Mouse (Mus musculus) gastrocnemius, adult 18-20 months (tissue): ENCODE measurements around the gene Prss16. TPM values are rescaled to one million over a fixed set of nuclear protein-coding genes. Genes with fewer than 3 reads are reported as not detected.

Source experiments
- DNase-seq: peaks from one replicate; pipeline ENCODE4 v3.0.0; 2021; ENCODE audit warnings: low spot score
- total RNA-seq, 2 experiments: library from RNA; stranded (reverse); gene quantifications; 2 replicates each; pipeline ENCODE4 v1.2.3; 2021

Prss16 gene
- total RNA-seq, 2 experiments from 2014 or later = not detected

DNA sequence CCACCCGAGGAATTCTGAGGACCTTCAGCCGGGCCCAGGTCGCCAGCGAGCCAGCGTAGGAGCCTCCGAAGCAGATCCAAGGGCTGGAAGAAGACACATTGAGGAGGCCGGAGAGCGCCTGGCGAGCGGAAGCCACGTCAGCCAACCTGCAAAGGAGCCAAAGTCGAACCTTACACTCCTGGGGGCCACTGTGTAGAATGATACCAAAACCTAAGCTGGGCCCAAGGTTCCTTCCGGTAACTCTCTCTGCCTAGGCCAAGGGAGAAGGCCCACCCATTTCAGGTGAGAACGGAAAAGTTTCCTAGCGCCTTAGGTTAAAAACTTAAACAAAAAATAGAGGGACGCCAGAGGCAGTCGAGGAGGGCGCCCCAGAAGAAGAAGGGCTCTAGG, 2.4 kb downstream of the Prss16 start:
- DNase-seq = no peak

DNA sequence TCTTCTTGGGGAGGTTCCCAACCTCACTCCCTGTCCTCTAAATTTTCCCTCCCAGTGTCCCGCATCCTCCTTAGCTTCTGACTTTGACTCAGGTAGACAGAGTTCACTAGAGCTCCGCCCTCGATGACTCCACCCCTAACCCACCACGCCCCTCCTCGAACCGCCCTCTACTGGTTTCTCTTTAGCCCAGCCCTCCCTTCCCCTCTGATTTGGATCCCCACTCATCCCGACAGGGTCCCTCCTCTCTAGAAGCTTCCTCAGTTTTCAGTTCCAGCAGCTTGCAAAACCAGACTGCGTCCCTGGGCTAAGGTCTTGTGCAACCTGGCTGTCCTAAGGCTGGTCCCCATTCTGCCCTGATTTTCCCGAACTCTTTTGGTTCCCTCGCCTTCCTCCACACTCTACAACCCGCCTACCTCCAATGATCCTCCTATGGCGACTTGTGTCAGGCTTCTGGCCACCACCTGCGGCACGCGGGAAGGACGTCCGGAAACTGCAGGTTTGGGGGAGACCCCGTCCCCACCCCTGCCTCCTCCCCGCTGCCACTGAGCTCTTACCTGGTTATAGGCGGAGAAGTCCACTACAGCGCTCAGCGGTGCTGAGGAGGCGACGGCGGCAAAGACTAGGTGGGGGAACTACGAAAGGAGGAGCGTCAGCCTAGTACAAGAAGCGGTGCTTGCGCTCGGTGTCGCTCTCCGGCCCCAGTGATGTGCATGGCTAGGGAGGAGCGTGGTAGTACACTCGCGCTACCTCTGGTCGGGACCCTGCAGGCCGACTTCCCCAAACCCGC, 3.0 kb downstream of the Prss16 start:
- peak; percentile 42 for DNase-seq

DNA sequence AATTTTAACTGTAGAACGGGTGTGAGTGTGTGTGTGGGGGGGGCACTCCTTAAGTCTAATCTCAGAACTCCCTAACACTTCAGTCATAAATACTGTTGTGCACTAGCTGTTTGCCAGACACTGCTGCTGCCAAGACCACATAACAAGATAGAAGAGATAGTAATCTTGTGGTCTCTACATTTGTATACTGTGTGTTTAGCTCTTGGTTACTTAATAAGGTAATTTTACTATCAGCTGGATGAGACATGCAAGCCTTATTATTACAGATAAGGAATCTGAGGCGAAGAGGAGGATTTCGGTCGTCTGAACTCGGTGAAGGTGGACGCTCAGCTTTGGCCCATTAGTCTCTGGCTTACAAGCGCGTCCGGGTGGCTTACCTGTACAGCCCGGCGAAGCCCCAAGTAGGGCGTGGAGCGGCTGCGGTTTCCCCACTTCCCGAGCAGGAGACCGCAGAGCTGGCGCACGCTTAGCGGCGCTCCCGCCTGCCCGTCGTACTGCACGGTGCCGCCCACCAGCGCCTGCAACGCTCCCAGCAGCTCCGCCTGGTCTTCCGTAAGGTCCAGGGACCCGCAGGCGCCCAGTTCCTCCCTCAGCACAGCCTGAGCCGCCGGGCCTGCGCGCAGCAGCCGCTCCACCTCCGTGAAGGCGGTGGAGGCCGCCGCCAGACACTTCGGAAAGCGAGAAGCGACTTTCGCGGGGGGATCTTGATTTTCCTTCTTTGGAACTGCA, 3.8 kb downstream of the Prss16 start:
- DNase-seq = no peak

DNA sequence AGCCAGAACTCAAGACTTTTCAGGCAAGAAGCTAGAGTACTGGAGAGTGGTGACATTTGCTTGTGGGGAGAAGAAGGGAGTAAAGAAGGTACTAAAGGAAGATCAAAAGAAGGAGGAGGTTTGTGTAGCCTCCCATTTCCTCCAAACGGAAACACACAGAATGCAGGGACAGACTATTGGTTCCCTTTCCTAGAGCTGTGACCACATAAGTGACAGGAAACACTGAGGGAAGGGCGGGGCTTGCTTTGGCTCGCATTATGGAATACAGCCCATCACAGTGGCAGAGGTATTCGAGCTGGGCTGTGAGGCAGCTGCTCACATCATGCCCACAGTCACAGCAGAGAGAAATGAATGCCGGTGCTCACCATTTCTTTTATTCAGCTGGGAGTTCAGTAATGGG, 7.7 kb downstream of the Prss16 start:
- no peak for DNase-seq

DNA sequence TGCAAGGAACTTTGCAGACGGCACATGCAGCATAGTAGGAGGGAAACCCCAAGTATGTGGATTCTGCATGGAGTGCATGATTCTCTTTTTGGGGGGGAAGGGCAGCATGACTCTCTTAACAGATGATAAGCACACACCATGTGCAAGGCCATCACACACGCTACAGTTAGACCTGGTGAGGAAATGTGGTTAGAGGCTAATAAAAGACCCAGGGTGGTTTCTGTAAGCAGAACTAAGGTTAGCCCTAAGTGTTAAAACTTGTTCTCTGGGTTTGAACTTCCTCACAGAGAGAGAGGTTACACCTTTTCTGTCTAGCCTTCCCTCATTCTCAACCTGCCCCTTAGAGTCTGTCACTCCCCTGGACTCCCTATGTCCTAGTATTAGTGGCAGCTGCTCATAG, 8.2 kb downstream of the Prss16 start:
- no peak for DNase-seq

DNA sequence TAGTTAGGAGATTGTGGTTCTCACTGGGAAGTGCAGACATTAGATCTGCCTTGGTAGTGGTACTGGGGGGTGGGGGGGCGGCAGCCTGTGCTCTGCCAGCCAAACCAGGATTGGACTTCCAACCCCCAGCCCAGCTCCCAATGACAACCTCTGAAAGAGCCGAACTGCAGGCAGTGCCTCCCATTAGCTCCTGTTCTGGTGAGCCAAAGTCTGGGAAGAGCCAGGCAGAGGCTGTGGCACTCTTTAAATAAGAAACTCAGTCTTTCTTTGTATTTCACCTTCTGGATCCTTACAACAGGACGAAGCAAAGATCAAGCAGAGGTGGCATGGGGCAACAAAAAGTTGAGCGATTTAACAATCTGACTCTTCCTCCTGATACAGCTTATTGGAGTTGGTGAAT, 10.4 kb downstream of the Prss16 start:
- DNase-seq = no peak

DNA sequence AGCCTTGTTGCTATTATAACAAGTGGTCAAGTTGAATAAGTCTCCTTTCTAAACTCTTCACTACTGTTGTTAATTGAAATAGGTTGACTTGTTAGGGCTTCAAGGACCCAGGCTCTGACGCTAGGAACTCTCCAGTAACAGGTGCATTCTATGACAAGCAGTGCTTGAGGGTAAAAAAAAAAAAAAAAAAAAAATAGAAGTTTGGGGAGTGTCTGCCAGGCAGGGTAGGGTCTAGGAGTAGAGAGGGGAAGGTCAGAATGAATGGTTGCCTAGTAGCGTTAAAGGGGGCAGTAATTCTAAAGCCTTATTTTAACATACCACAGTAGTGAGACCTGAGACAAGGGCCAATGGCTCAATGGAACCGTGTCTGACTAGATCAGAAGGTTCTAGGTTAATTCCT, 11.1 kb downstream of the Prss16 start:
- no peak for DNase-seq

DNA sequence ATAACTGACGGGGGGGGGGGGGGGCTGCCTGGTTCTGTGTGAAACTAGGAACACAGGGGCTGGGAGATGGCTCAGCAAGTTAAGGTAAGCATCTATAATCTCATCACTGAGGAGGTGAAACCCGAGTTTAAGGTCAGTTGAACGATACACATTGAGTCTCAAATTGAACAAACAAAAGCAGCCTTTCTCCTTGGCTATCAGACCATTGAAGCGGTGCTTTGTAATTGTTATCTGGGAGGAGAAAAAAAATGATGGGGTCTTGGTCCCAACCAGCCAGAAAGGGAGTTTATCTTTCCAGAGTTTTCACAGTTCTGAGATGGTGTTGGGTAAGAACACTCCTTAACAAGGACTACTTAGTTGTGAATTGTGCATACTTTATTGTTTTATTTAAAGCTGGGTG, 11.7 kb downstream of the Prss16 start:
- DNase-seq = no peak

DNA sequence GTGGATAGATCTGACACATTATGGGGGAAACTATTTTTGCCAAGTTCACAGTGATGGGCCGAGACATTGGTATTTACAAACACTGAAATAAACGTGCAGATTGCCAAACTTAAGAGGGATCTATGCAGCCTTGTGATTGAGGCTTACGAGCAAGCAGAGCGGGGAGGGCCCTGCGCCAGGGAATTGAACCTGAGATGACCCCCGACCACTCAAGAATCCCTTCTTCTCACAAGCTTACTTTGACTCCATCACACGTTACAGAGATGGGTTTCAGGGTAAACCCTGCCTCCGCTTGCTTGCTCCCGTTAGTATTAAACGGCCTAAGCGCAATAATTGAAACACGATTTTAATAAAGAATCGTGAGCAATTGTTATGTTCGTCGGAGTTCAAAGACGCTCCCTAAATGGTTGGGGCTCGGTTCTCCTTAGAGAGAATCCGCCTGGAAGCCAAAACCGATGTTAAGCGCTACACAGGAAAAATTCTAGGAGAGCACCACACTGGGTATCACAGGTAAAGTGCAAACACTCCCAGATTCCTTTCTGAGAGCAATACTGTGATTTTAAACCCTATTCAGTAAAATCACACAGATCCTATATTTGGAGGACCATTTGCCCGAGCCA, 12.2 kb downstream of the Prss16 start:
- no peak for DNase-seq

DNA sequence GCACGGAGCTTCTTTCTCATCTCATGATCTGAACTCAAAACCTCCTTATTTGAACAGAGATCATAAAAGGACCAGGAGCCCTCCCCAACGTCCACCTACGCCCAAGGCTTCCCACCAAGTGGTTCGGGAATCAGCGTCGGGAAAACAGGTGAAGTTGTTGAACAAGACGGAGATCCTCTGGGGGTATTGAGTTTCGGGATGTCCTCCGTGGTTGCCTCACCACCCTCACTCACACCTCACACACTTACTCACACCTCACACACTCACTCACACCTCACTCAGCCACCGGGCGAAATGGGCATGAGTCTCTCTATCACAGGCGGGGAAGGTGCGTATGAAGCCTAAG, 12.7 kb downstream of the Prss16 start:
- no peak for DNase-seq

DNA sequence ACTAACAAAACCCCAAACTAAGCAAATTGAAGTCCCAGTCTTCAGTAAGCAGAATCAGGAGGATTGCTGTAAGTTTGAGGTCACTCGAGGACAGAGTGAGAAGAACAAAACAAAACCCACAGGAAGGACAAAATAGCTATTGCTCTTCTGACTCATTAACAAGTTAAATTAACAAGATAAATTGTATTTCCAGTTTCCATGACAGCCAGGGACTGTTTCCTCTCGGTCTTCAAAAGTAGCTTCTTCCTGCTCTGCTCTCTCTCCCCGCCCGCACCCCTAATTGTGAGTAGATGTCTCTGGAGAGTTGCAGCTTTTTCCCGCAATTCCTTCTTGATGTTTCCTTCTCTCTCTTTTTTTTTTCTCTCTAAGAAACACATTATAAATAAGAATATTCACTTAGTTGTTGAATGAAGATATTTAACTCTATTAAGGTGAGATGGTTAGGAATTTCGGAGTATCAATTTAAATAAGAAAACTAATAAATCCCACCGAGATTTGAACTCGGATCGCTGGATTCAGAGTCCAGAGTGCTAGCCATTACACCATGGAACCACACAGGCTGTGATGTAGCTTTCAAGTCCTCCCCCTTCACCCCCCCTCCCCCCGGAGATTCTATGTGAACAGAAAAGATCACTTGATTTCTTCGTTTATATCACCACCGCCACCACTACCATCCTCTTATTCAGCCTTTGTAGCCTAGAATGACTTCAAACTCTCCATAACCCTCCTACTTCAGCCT, 13.3 kb downstream of the Prss16 start:
- DNase-seq = no peak

DNA sequence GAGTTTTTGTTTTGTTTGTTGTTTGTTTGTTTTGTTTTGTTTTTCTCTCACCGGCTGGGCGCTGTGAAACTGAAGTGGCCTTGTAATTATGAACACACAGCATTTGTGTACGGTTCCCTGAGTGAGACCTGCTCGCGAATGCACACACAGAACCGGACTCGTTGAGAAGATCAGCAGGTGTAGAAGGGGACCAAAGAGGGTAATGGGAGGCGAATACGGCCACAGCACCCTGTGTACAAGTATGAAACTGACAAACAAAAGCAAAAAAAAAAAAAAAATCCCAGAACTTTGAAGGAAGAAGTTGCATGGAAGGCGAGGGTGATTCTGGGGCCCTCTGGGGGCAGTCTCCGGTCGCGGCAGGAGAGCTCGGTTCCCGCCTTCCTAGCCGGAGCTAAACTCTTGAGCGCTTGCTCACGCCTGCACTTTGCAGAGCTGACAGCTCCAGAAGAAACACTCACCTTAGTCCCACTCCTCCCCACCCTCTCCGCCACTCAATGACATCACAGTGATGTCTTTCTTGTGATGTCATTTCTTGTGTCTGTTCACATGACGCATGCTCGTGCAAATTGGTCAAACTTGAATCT, 14.1 kb downstream of the Prss16 start:
- no peak for DNase-seq

DNA sequence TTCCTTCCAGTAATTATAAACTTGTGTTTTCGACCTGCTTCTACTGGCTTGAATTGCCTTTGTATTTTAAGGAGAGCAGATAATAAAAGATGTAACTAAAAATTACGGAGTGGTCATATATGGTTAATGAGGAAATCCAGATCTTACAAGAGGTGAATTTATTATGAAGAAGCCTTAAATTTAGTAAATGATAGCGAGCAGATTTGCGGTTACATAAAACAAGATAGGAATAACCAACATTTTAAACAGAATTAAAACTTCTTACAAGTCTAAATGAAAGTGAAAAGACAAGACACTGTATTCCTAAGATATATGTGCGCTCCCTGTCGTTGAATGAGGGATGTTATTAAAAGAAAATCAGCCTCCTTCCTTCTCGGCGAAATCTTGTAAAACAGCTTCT, 14.6 kb downstream of the Prss16 start:
- DNase-seq = no peak

DNA sequence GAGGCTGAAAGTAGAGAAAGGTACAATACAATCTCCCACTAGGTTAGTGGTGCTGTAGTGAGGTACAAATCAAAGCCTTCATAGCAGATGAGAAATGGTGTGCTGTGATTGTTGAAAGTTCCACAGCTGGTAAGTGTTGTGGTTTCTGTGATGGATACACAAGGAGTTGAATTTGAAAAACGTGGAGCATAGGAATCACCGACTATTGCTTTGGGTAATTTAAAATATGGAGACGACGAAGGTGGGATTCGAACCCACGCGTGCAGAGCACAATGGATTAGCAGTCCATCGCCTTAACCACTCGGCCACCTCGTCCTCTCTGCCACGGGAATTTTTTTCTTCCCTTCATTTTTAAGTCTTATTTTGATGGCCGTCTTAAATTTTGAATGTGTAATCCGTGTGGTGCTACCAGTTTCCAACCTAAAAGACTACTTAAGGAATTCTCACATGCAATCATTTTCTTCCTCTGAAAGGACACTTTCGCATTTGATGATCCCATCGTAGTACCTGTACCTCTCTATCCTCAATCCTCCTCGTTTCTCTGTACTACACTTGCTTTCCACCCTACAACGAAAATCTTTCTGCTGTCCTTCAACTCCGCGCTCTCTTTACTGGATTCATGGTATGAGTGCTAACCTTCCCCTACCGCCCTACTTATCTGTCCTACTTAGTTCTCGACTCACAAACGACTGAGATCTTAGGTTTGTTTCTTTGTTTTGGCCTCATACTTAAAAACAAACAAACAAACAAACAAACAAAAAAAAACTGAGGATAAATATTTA, 15.4 kb downstream of the Prss16 start:
- no peak for DNase-seq

DNA sequence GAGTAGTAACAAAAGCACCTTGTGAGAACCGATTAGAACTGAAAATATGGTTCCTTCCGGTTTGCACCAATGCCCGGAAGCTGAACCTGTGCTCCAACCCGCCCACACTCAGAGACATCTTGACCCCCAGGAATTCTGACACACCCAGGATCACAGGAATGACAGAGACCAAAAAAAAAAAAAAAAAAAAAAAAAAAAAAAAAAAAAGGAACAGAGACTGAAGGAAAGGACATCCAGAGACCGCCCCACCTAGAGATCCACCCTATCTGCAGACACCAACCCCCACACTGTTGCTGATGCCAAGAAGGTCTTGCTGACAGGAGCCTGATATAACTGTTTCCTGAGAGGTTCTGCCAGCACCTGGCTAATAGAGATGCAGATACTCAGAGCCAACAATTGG, 17.0 kb downstream of the Prss16 start:
- no peak for DNase-seq

DNA sequence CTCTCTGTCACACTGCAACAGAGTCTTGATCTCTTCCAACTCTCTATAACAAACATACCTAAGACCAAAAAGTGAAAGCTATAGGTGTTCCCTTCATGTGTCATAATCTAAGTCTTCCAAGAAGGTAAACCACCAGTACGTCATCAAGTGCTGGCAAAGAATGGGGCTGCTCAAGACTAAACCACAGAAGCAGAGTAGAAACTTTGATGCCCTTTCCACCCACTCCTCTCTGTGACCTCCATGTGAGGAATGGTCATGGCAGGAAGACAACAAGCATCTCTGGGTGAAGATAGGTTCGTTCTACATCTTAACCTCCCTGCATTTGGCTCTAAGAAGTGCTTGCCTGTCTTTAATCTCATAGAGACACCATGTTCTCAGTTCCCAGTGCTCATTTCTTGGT, 25.1 kb downstream of the Prss16 start:
- no peak for DNase-seq

DNA sequence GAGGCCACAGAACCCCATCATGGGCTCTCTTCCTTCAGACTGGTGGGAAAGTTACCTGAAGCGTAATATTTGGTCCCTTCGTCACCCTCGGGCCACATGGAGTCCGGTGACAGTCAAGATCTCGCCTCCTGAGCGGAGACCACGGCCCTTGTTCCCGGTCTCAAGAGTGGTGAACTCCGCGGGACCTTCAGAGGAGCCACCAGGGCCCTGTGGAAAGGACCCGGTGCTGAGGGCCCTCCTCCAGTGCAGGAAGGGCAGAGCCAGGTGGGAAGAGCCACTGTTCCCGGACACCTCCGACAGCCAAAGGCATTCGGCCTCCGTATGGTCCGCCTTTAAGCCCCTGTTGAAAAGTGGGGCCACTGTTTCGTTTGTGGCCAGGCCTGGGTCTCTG, 27.7 kb downstream of the Prss16 start:
- no peak for DNase-seq

DNA sequence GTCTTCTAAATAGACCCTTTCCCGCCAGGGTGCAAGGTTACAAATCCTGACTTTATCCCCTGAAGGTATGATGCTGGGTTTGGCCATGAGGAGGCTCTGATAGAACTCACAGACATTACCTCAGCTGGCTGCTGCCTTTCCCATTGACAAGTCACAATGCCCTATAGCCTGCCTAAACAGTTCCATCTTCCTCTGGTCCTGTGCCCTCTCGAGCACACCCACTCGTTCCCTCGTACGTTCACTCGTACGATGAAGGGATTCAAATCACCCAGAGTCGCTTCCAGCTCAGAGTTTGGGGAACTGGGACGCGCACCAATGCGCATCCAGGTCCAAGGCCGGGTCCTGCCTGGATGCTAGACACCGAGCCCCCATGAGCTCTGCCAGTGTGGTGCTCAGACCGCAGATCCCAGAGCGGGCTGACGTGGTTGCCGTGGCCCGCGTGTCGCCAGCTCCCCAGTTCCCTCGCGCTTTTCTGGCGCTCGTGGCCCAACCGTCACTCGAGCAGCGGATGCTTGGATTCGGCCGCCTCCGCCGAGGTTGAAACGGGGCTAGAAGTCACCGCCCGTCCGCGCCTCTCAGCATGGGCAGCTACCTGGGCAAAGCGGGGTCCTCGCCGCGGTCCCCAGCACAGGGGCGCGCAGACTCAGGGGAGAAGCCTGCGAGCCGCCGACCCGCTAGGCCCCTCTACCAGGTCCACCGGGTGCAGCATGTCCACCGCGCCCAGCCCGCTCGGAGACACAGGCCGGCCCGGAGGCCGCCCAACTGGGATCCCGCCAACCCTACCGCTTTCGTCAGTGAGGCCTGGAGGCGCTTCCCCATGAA, 28.4 kb downstream of the Prss16 start, which contains the start of gene Pom121l2:
TSS of gene Pom121l2 (plus strand) at position 214 of the 822 bp plus-strand sequence.
- DNase-seq = peak; percentile 25

DNA sequence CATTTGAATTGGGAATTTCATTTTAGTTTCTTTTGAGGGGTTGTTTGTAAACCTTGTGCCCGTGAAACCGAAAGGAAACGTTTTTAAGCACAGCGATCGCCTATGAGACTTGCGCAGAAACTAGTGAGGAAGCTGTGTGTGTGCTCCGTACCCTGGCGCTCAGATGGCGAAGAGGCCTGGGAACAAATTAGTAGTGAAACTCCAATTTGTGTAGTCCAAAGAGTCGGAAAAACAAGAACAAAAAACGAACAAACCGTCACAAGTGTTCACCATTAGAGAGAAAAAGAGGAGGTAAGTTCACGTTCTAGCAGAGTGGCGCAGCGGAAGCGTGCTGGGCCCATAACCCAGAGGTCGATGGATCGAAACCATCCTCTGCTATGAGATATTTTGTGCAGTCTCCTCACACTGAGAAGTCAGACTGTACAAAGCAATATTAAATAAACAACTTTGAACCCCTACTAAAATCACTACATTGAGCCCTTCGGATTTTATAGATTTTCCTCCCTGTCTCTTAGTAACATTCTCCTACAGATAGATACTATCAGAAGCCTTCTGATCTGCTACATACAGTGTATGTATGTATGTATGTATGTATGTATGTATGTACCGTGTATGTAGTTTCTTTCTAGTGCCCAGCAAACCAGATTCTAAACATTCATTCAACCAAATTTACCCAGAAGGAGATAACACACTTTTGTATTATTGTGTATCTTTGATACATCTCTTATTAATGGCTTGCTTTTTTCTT, 34.6 kb downstream of the Prss16 start:
- peak; percentile 74 for DNase-seq
